Mouse (Mus musculus): ENCODE results near the gene Katnb1.

GRCm38 (mm10) chr8:95054927-95055510 lies 26.0 kb upstream of the Katnb1 start, which contains the start of gene Drc7:
- TF ChIP-seq CTCF (IDR thresholded peaks at IDR 0.05; ENCODE audit: low read depth, low read length), result no peak
- TF ChIP-seq EP300 (IDR thresholded peaks at IDR 0.05; ENCODE audit: insufficient read depth, low read depth, low read length), result no peak
- no peak for TF ChIP-seq POLR2A (IDR thresholded peaks at IDR 0.05; ENCODE audit: insufficient read depth, low read length)
